Mouse (Mus musculus) hematopoietic multipotent progenitor cell, adult 10-12 weeks (in vitro differentiated cells): ENCODE measurements around the gene Chst4. TPM values are rescaled to one million over a fixed set of nuclear protein-coding genes. Genes with fewer than 3 reads are reported as not detected.

Source experiments
- polyA plus RNA-seq: library from polyadenylated mRNA; stranded (reverse); fragments of >175 nt; gene quantifications from 2 replicates; pipeline ENCODE4 v1.2.3, GENCODE M21; 2012; ENCODE audit warnings: low replicate concordance

Chst4 gene
- polyA plus RNA-seq, result not detected in 2 replicates

GRCm38 (mm10) chr8:110039659-110040058 is at the start of gene Chst4:
Chst4 (minus strand) TSS chr8:110039740.

GRCm38 (mm10) chr8:110079282-110080221 is 40.0 kb upstream of the Chst4 start, which contains the start of gene Zfp612:
Zfp612 (plus strand) TSS chr8:110079746.

GRCm38 (mm10) chr8:109990224-109990623 is 49.3 kb downstream of the Chst4 start, which contains the start of gene Tat:
Tat (plus strand) TSS chr8:109990437.

Other genes with a start within 250 kb of the Chst4 start
- 2.8 and 4.8 TPM in 2 replicates for gene Phlpp2, start 171.2 kb downstream of the Chst4 start, polyA plus RNA-seq
- 0.59 TPM in 1 of 2 replicates, not detected in the other for gene Marveld3, start 77.5 kb downstream of the Chst4 start, polyA plus RNA-seq
- not detected in 2 replicates for gene Tat, start 49.3 kb downstream of the Chst4 start, polyA plus RNA-seq
- gene Zfp612, start 40.0 kb upstream of the Chst4 start, polyA plus RNA-seq, result 0.31 and 0.35 TPM in 2 replicates
- gene Gm21964, start 61.5 kb upstream of the Chst4 start, polyA plus RNA-seq, result not detected in 2 replicates
- not detected in 2 replicates for gene Gm17720, start 63.0 kb upstream of the Chst4 start, polyA plus RNA-seq
- gene Calb2, start 128.5 kb upstream of the Chst4 start, polyA plus RNA-seq, result not detected in 2 replicates
- gene Cmtr2, start 175.9 kb upstream of the Chst4 start, polyA plus RNA-seq, result 1.0 and 1.4 TPM in 2 replicates
- not detected in 2 replicates for gene Hydin, start 227.2 kb upstream of the Chst4 start, polyA plus RNA-seq